Mouse (Mus musculus) forebrain, embryonic 15.5 days (tissue): ENCODE measurements around the gene AI597479. TPM values are rescaled to one million over a fixed set of nuclear protein-coding genes. Genes with fewer than 3 reads are reported as not detected.

Experiments
- ATAC-seq: fragments of 200-750 bp; cut with Nextera tagmentation; replicated peaks from 2 replicates; pipeline ENCODE4 v1.8.0; 2017; ENCODE audit warnings: mild to moderate bottlenecking, moderate TSS enrichment, moderate library complexity
- H3K27ac ChIP-seq: fragments of 300-500 bp; sonication (generic); replicated peaks from 2 replicates; pipeline ENCODE4 v1.5.1; 2015; ENCODE audit warnings: mild to moderate bottlenecking, inconsistent platforms
- H3K27me3 ChIP-seq: fragments of 300-500 bp; sonication (generic); 2 replicates; pipeline ENCODE4 v1.6.1; 2015; ENCODE audit warnings: inconsistent platforms
- H3K36me3 ChIP-seq: fragments of 300-500 bp; sonication (generic); 2 replicates; pipeline ENCODE4 v1.6.1; 2015; ENCODE audit warnings: mild to moderate bottlenecking, inconsistent platforms
- H3K4me1 ChIP-seq: fragments of 300-500 bp; sonication (generic); 2 replicates; pipeline ENCODE4 v1.6.1; 2015; ENCODE audit warnings: inconsistent platforms
- H3K4me2 ChIP-seq: fragments of 300-500 bp; sonication (generic); replicated peaks from 2 replicates; pipeline ENCODE4 v1.6.1; 2015; ENCODE audit warnings: mild to moderate bottlenecking, inconsistent platforms
- H3K4me3 ChIP-seq: fragments of 300-500 bp; sonication (generic); 2 replicates; pipeline ENCODE4 v1.5.1; 2015; ENCODE audit warnings: mild to moderate bottlenecking, inconsistent platforms
- H3K9ac ChIP-seq: fragments of 300-500 bp; sonication (generic); replicated peaks from 2 replicates; pipeline ENCODE4 v1.6.1; 2015; ENCODE audit warnings: mild to moderate bottlenecking, inconsistent platforms
- H3K9me3 ChIP-seq: fragments of 300-500 bp; sonication (generic); 2 replicates; pipeline ENCODE4 v1.6.1; 2016; ENCODE audit warnings: inconsistent platforms
- WGBS: fragments of 180-500 bp; shearing (Covaris S2); methylation state at CpG from one replicate; pipeline ENCODE4 v1.1.7; 2015; ENCODE audit warnings: mixed read lengths; 5-methylcytosine and 5-hydroxymethylcytosine counted together
- polyA plus RNA-seq: library from polyadenylated mRNA; unstranded; fragments of >200 nt; fragmentation: Nextera tagmentation; extraction: Ambion mirVana; gene quantifications from 2 replicates; pipeline ENCODE4 v1.2.1, GENCODE M21; 2015

Gene AI597479
- polyA plus RNA-seq, 1 experiment from 2014 or later: 53.5 TPM

DNA sequence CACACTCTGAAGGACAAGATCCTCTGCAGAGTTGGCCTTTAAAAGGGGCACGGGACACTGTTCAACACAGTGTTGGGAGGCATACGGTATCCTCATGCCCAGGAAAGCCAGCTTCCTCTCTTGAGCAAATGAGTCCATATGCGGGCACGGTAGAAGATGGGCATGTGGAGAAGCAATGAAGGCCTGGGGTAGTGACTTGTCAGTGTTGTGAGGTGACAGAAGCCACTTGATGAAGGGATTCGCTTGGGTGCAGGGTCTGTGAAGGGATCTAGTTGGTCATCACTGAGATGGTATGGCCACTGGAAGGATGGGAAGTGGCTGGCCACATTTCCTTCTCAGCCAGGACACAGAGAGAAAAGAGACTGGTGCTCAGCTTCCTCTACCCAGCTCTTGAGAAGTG lies 66.1 kb downstream of the AI597479 start:
- H3K36me3 ChIP-seq: no peaks in the 10 kb centered on the region
- H3K4me3 ChIP-seq: no peak overlapping the region
- H3K27ac ChIP-seq: no peak overlapping the region
- H3K9ac ChIP-seq: no peak overlapping the region
- no peak for ATAC-seq
- H3K4me1 ChIP-seq: peaks cover 7% of the 10 kb centered on the region; the same call in 1 of the 2 replicates
- no peaks in the 10 kb centered on the region for H3K27me3 ChIP-seq
- 96% methylated on average over 5 of the region's 5 CpGs for WGBS
- no peaks in the 10 kb centered on the region for H3K9me3 ChIP-seq
- H3K4me2 ChIP-seq: no peak overlapping the region

Other genes starting within 250 kb of the AI597479 start
- 36.0 and 38.1 TPM in 2 replicates for gene Mrps9, start 247.5 kb upstream of the AI597479 start, polyA plus RNA-seq
- gene Gpr45, start 145.8 kb upstream of the AI597479 start, polyA plus RNA-seq: 35.3 and 36.9 TPM in 2 replicates
- gene Tgfbrap1, start 73 bp upstream of the AI597479 start, polyA plus RNA-seq: 18.1 and 18.2 TPM in 2 replicates
- 11.3 and 14.7 TPM in 2 replicates for gene Fhl2, start 98.3 kb downstream of the AI597479 start, polyA plus RNA-seq